Mouse (Mus musculus): ENCODE data around the gene Txlna. TPM values are rescaled to one million over a fixed set of nuclear protein-coding genes. Genes with fewer than 3 reads are reported as not detected.

Txlna gene
- 10 to 100 TPM; 41.4 to 46.8 TPM for total RNA-seq (2021)
- long read RNA-seq, full-length matches to known transcripts, result 13 of 31 reads
- long read RNA-seq, partial matches to known transcripts, result 4 of 31 reads
- long read RNA-seq, other reads (novel, unspliced or antisense), result 14 of 31 reads

GRCm38 (mm10) chr4:129640638-129641467 lies at the start of gene Txlna:
Gene Txlna (minus strand): TSS chr4:129641065.
- peak; percentile 95 to 96 for DNase-seq (ENCODE audit: low spot score in 2 of 2)

DNA sequence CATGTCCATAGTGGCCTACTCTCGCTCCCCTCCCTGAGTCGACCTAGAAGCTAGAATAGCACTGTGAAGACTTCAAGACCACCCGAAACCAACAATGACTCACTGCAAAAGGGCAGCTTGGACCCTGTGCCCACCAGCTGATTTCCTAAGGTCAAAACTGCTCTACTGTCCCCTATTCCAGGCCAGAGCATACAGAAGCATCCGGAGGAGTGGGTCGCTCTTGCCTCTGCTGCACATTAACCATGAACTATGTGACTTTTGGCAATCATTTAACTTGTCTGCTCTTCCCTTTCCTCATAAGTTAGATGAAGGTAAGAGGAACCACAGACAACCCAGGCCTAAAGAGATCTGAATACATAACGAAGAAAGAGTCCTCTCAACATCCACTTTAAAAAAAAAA lies 43.7 kb upstream of the Txlna start:
- DNase-seq (ENCODE audit: low spot score in 2 of 2), result no peak

DNA sequence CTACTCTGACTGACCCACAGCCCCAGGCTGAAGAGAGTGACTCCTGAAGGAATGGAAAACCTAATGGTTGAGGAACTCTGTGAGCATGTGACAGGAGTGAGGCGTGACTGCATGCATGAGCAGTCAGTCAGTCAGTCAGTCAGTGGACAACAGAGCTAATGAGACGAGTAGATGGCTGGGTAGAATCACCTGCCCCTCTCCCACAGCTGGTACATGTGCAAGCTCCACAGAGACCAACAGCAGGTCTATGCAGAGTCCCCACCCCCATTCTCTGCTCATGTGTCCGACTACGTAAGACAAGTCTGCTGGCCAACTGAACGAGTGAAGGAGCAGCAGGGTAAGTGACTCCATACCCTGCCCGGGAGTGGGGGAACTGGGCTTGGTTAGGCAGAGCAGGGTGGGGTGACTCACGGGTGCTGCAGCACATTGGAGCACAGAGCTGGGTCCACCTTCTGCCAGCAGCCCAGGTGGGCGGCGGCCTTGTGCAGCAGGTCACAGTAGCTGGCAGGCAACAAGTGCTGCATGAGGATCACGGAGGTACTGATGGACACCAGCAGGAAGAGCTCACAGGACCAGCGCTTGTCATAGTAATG lies 43.1 kb upstream of the Txlna start:
- DNase-seq (ENCODE audit: low spot score in 2 of 2), result no peak

DNA sequence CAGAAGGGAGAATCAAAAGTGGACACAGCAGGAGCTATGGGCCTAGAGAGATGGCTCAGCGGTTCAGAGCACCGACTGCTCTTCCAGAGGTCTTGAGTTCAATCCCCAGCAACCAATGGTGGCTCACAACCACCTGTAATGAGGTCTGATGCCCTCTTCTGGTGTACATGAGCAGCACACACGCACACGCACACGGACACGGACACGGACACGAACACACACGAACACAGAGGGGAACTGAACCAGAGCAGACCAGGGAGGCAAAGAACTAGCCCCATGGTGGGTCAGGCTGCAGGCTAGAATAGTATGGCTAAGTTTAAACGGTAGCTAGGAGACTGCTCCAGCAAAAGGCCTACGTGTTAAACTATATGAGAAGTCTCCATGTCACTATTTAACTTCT lies 41.0 kb upstream of the Txlna start:
- DNase-seq (ENCODE audit: low spot score in 2 of 2), result no peak

GRCm38 (mm10) chr4:129672878-129673449 lies 32.1 kb upstream of the Txlna start:
- no peak for DNase-seq (ENCODE audit: low spot score in 2 of 2)

- peak; percentile 93 for DNase-seq (ENCODE audit: low spot score in 2 of 2)
Observed at GRCm38 (mm10) chr4:129672083-129672877, 31.4 kb upstream of the Txlna start, which contains the start of gene Kpna6. Gene Kpna6 (minus strand): TSS chr4:129672767.

- peak; percentile 38 to 61 for DNase-seq (ENCODE audit: low spot score in 2 of 2)
Observed at GRCm38 (mm10) chr4:129671491-129672082, 30.7 kb upstream of the Txlna start.

- no peak for DNase-seq (ENCODE audit: low spot score in 2 of 2)
Observed at GRCm38 (mm10) chr4:129662255-129662813, 21.5 kb upstream of the Txlna start.

- no peak for DNase-seq (ENCODE audit: low spot score in 2 of 2)
Observed at GRCm38 (mm10) chr4:129661584-129661983, 20.7 kb upstream of the Txlna start.

DNA sequence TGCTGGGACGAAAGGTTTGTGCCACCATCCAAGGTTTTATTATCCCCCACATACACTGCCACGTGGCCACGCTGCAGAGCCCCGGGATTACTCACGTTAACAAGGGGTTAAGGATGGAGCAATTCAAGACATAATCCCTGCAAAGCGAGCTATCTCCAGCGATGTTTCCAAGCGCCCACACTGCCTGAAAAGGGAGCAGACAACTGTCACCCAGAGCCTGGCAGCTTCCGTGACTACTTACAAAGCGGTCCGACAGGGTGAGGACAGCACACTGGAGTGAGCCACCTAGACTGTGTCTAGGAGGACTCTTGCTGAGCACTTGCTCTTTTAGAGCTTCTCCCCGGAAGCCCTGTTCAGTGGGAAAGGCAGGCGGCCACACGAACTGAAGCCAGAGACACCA lies 13.9 kb upstream of the Txlna start:
- no peak for DNase-seq (ENCODE audit: low spot score in 2 of 2)

DNA sequence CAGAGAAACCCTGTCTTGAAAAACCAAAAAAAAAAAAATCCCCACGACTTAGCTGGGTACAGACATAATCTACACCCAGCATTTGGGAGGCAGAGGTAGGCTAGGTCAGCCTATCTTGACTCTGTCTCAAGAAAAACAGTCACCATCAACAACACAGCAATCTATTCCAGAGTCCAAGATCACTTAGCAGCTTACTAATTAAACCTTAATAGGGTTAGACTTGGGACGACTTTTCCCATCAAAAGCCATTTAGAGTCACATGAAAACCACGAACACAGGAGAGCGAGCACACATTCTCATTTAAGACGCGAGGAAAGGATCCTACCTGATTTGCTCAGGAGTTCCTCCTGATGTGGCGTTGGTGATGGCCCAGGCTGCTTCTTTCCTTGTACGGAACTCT lies 9.5 kb upstream of the Txlna start:
- DNase-seq (ENCODE audit: low spot score in 2 of 2), result no peak

- DNase-seq (ENCODE audit: low spot score in 2 of 2), result no peak
Observed at GRCm38 (mm10) chr4:129648656-129649055, 7.8 kb upstream of the Txlna start.

GRCm38 (mm10) chr4:129645204-129645603 lies 4.3 kb upstream of the Txlna start:
- no peak for DNase-seq (ENCODE audit: low spot score in 2 of 2)

DNA sequence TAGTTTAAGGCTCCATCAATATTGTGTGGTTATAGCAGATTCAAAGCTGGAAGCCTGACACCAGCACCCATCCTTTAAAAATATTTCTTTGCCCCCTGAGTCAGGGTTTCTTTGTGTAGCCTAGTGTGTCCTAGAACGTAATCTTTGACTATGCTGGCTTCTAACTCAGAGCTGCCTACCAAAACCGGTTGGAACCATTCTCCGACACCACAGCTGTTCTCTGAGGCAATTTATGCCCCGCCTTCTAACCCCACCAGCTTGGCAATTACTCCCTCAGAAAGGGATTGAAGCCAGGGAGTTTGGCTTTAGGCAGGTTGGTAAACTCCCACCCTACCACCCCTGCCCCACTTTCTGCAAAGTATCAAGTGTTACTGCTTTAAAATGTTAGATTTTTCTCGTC lies 891 bp upstream of the Txlna start:
- DNase-seq (ENCODE audit: low spot score in 2 of 2), result peak in 1 of 2 experiments; percentile 35

DNA sequence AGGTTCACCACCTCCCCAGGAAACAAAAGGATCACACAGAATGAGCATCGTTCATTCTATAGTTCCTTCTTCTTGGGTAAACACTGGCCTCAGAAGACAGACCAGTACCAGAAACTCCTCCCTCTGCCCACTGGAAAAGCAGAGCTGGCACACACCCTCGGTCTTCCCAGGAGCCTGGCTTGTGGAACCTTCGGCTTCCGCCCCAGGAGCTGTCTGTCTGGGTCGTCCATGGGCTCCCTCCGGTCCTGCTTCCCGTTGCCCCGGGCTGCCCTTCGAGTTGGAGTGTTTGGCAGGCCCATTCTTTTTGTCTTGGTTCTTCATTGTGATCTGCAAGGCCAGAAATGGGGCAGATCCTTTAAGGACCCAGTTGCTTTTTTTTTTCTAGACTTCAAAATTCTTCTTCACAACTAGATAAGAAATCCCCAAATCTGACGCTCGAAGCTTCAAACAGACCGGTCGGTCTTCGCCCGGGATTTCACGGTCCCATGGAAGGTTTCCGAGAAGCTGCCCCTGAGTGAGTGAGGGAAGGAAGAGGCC lies 696 bp downstream of the Txlna start:
- DNase-seq (ENCODE audit: low spot score in 2 of 2), result peak; percentile 45 to 50

- no peak for DNase-seq (ENCODE audit: low spot score in 2 of 2)
Observed at GRCm38 (mm10) chr4:129639221-129639620, 1.6 kb downstream of the Txlna start.

DNA sequence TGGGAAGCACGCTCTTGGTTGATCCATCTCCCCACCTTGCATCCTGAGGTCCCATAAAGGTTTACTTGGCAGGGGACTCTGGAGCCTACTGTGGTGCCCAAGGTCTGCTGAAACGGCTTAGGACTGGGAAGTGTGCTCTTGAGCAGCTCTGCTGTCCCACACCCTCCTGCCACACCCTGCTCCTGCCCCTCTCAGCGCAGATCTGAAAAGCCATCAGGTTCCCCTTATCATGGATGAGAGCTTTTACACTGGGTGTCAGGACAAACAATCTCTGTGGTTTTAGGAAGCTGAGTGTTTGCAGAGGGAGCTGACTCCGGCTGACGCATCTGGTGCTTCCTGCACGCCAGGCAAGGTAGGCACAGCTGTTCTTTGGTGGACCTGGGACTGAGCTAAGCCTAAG lies 7.0 kb downstream of the Txlna start:
- DNase-seq (ENCODE audit: low spot score in 2 of 2), result no peak

GRCm38 (mm10) chr4:129631867-129632266 lies 9.0 kb downstream of the Txlna start:
- DNase-seq (ENCODE audit: low spot score in 2 of 2), result no peak

DNA sequence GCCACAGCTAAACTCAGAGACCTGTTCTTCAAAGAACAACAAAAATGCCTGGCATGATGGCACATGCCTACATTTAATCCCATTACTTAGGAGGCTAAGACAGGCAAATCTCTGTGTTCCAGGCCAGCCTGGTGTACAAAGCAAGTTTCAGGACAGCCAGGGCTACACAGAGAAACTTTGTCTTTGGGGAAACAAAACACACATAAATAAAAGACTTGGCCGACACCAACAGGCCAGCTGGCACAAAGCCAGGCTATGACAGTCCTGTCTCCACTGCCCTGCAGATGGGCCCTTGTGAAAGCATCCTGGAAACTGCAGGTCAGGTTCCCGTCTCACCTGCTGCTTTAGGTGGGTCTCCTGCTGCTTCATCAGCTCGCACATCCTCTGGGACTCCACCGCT lies 9.9 kb downstream of the Txlna start:
- no peak for DNase-seq (ENCODE audit: low spot score in 2 of 2)

- DNase-seq (ENCODE audit: low spot score in 2 of 2), result no peak
Observed at GRCm38 (mm10) chr4:129626035-129626434, 14.8 kb downstream of the Txlna start.
